Mouse (Mus musculus) urinary bladder, postnatal 10 days (tissue): ENCODE data around the gene Astn2.
"Not testable (repeated sequence)": the region's sequence is repeated elsewhere in the genome, so short reads cannot be mapped to it uniquely, and the experiment has no call there.

Experiments
- DNase-seq: peaks from one replicate; pipeline ENCODE4 v3.0.0; 2022; ENCODE audit warnings: low spot score

Astn2 gene

GRCm38 (mm10) chr4:65752941-65753340 is 651.5 kb downstream of the Astn2 start:
- DNase-seq: no peak

GRCm38 (mm10) chr4:65744788-65745187 is 659.6 kb downstream of the Astn2 start:
- DNase-seq: no peak

DNA sequence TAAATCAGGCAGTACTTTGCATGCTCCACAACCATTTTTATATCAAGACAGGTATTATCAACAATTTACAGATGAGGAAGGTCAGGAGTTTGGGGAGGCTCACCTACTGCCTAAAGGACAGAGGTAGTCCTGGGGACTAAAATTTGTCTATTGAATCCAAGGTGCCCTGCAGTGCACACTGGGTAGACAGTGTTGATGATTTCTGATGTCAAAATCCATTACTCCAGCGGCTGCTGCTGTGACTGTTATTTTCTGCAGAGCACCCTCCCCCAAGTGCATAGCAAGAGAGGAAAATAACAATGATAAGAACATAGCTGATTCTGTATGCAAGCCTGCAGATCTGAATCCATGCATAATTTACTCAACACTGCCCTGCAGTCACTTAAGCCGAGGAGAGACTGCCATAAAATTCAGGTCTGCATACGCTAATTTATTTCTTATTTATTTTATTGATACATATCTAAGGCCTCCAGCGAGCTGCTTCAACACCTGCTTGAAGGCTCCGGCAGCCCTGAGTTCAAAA is 660.3 kb downstream of the Astn2 start:
- no peak for DNase-seq

GRCm38 (mm10) chr4:65743160-65743691 is 661.2 kb downstream of the Astn2 start:
- no peak for DNase-seq

DNA sequence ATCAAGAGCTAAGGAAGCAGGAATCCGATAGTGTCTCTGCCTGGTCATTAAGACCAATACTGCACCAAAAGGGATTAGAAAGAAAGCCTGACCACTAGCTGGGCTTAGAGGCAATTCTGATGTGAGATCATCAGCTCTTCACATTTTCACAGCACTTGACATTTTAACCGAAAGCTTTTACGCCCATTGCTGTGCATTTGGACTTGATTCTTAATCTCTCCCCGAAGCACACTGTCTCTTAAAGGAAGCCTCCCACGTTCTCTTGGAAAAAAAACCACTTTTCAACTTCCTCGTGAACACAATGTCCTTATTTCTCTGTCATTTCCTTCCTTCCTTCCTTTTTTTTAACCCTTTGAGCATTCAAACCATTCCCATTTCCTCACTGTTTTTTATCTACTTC is 680.0 kb downstream of the Astn2 start:
- no peak for DNase-seq

- DNase-seq: no peak
Observed at GRCm38 (mm10) chr4:65719610-65720009, 684.8 kb downstream of the Astn2 start.

- no peak for DNase-seq
Observed at GRCm38 (mm10) chr4:65717899-65718298, 686.5 kb downstream of the Astn2 start.

- DNase-seq: no peak
Observed at GRCm38 (mm10) chr4:65716086-65716485, 688.3 kb downstream of the Astn2 start.

GRCm38 (mm10) chr4:65711678-65712077 is 692.7 kb downstream of the Astn2 start:
- DNase-seq: no peak

DNA sequence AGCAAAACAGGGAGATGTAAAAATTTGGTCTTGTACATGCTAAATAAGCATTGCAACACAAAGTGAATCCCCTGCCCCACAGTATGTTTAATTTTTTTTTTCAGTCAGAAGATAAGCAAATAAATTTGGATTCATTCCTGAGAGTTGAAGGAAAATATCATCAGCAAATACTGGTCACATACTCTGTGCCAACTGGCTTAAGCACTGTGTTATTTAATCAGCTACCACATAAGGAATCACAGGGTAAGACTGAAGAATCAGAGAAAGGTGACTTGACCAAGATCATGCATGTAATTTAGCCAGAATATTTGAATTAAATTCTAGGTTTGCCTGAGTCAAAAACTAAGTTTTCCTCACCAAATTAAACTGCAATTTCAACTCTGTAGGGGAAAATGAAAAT is 693.8 kb downstream of the Astn2 start:
- no peak for DNase-seq

GRCm38 (mm10) chr4:65701848-65702247 is 702.6 kb downstream of the Astn2 start:
- no peak for DNase-seq

GRCm38 (mm10) chr4:65699743-65700361 is 704.6 kb downstream of the Astn2 start:
- DNase-seq: no peak

DNA sequence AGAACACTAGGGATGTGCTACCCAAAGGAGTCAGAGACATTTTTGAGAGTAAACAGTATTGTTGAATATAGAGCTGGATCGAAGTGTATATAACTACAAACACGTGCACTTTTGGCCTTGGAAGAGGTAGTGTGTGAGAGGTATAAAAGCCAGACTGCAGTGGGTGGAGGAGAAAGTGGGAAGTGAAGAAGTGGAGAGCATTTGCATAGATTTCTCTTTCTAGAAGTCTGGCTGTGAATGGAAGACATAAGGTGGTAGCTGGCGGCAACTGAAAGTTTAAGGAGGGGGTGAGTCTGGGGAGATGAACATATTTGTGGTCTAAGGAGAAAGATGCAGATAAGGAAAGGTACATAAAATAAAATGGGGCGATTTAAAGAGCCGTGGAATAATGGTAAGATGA is 709.2 kb downstream of the Astn2 start:
- no peak for DNase-seq

GRCm38 (mm10) chr4:65694011-65694410 is 710.4 kb downstream of the Astn2 start:
- no peak for DNase-seq

- DNase-seq: no peak
Observed at GRCm38 (mm10) chr4:65687006-65687723, 717.2 kb downstream of the Astn2 start.

GRCm38 (mm10) chr4:65686258-65687005 is 718.0 kb downstream of the Astn2 start:
- no peak for DNase-seq

- no peak for DNase-seq
Observed at GRCm38 (mm10) chr4:65684401-65684800, 720.0 kb downstream of the Astn2 start.

- DNase-seq: not testable (repeated sequence)
Observed at GRCm38 (mm10) chr4:65679786-65680185, 724.6 kb downstream of the Astn2 start.

GRCm38 (mm10) chr4:65678929-65679328 is 725.5 kb downstream of the Astn2 start:
- no peak for DNase-seq

- no peak for DNase-seq
Observed at GRCm38 (mm10) chr4:65678495-65678894, 725.9 kb downstream of the Astn2 start.

GRCm38 (mm10) chr4:65674267-65674978 is 730.0 kb downstream of the Astn2 start:
- DNase-seq: no peak

- no peak for DNase-seq
Observed at GRCm38 (mm10) chr4:65673418-65673933, 730.9 kb downstream of the Astn2 start.
